ENCODE assay signal across 21 mouse cellular contexts in genomic region chr5:25415382-25415781, GRCm38 (mm10).
DNase-seq lines count a peak whose midpoint lies in the region; ATAC-seq and TF ChIP-seq lines count a peak whose summit lies in the region.
"Had no signal": no experiment of that assay in that cellular context is flagged by ENCODE, and none has a peak within 500 bp of the region (broad histone marks: within the 10 kb centered on the region; RNA-seq: fewer than 3 reads in every experiment).

No protein-coding gene starts in this region.

- H3K9me3 ChIP-seq in MEL (replicated peaks; ENCODE audit: insufficient read depth, low read length) = no peaks in the 10 kb centered on the region
- H3K9me3 ChIP-seq: heart, embryonic 10.5 days; heart, embryonic 15.5 days; hindbrain, embryonic 12.5 days; limb, embryonic 12.5 days; liver, embryonic 15.5 days; midbrain, embryonic 15.5 days had no signal

- peaks cover under 1% of the 10 kb centered on the region for H3K36me3 ChIP-seq in heart, adult 2 months (ENCODE audit: control insufficient read depth, insufficient read depth, low read length)
- peaks cover 0 to 23% of the 10 kb centered on the region in 2 experiments for H3K36me3 ChIP-seq in MEL (ENCODE audit: control insufficient read depth in 1 of 2, insufficient read depth in 2 of 2, low read length in 2 of 2)
- H3K36me3 ChIP-seq: heart, embryonic 15.5 days; midbrain, embryonic 15.5 days had no signal

- no peak for TF ChIP-seq POLR2A in heart, adult 2 months (IDR thresholded peaks at IDR 0.05; ENCODE audit: insufficient read depth, low read depth, low read length)
- TF ChIP-seq POLR2A in MEL (IDR thresholded peaks at IDR 0.05; ENCODE audit: control insufficient read depth in 1 of 2, insufficient read depth in 1 of 2, low read depth in 1 of 2, low read length in 2 of 2, poor library complexity in 1 of 2) = no peak

- no peak overlapping the region for H3K9ac ChIP-seq in heart, adult 2 months (ENCODE audit: low read depth, low read length)
- H3K9ac ChIP-seq in MEL (ENCODE audit: control insufficient read depth, low read depth, low read length, poor library complexity, severe bottlenecking) = no peak overlapping the region
- H3K9ac ChIP-seq: heart, embryonic 15.5 days; hindbrain, embryonic 12.5 days; limb, embryonic 12.5 days; liver, embryonic 15.5 days; midbrain, embryonic 15.5 days had no signal

- TF ChIP-seq CTCF in heart, adult 2 months (IDR thresholded peaks at IDR 0.05) = peak; percentile 24; the same call in 1 of the 2 replicates
- peak; percentile 9; the same call in 1 of the 2 replicates for TF ChIP-seq CTCF in left cerebral cortex, adult 2 months (IDR thresholded peaks at IDR 0.05)
- TF ChIP-seq CTCF in MEL (IDR thresholded peaks at IDR 0.05 in 2 of 3, conservative IDR thresholded peaks at IDR 0.05 in 1 of 3; ENCODE audit: control insufficient read depth in 1 of 3, insufficient read depth in 1 of 3, low read depth in 2 of 3, low read length in 3 of 3, poor library complexity in 1 of 3, severe bottlenecking in 1 of 3) = peak in 1 of 3 experiments; percentile 17; a peak in 1 of 6 replicates

- TF ChIP-seq RAD21 in MEL (IDR thresholded peaks at IDR 0.05; ENCODE audit: low read depth, low read length) = no peak

- no peaks in the 10 kb centered on the region for H3K79me2 ChIP-seq in heart, adult 2 months (replicated peaks; ENCODE audit: control insufficient read depth, insufficient read depth, low read length)
- H3K79me2 ChIP-seq in MEL (ENCODE audit: control insufficient read depth, insufficient read depth, low read length, poor library complexity) = peaks cover 10% of the 10 kb centered on the region; the same call in 1 of the 2 replicates

- intact Hi-C loops in heart, adult 2 months (cut with DNase I) = no loop called here
- intact Hi-C loops in left cerebral cortex, adult 2 months (cut with DNase I) = no loop called here
- intact Hi-C loops in left cerebral cortex, postnatal 14 days (cut with DNase I) = no loop called here

- H3K27me3 ChIP-seq in heart, adult 2 months (ENCODE audit: control insufficient read depth, insufficient read depth, low read length) = no peaks in the 10 kb centered on the region
- no peaks in the 10 kb centered on the region for H3K27me3 ChIP-seq in MEL (ENCODE audit: control insufficient read depth in 1 of 2, insufficient read depth in 2 of 2, low read length in 2 of 2)
- H3K27me3 ChIP-seq: heart, embryonic 15.5 days; hindbrain, embryonic 12.5 days; limb, embryonic 12.5 days; liver, embryonic 15.5 days; midbrain, embryonic 15.5 days had no signal

- DNase-seq in heart, adult 2 months = no peak
- DNase-seq in heart, adult 18-20 months = no peak
- DNase-seq in left cerebral cortex, adult 2 months (ENCODE audit: extremely low spot score in 1 of 2, low spot score in 2 of 2) = no peak
- DNase-seq in left cerebral cortex, postnatal 14 days (ENCODE audit: low spot score in 2 of 2) = no peak
- DNase-seq in MEL (ENCODE audit: low read depth, low spot score) = no peak
- no peak for DNase-seq in right cerebral cortex, postnatal 25 days
- DNase-seq: adrenal gland, postnatal 10 days; cerebellum, adult 9-10 months; kidney, adult 11 months; kidney, postnatal 36 days had no signal

- peak; percentile 50; the same call in 1 of the 2 replicates for ATAC-seq in megakaryocyte progenitor cell, adult 5-6 weeks (replicated peaks; ENCODE audit: poor library complexity)
- ATAC-seq: CD4-positive, CD25-positive, alpha-beta regulatory T cell, adult 4 months; forebrain, embryonic 16.5 days; midbrain, embryonic 15.5 days had no signal

- no peaks in the 10 kb centered on the region for H3K4me1 ChIP-seq in heart, adult 2 months (ENCODE audit: control insufficient read depth, insufficient read depth, low read length)
- peaks cover 7 to 8% of the 10 kb centered on the region in 2 experiments for H3K4me1 ChIP-seq in MEL (ENCODE audit: control insufficient read depth in 1 of 2, insufficient read depth in 2 of 2, low read length in 2 of 2)
- H3K4me1 ChIP-seq: heart, embryonic 10.5 days; heart, embryonic 15.5 days; hindbrain, embryonic 12.5 days; limb, embryonic 12.5 days; midbrain, embryonic 15.5 days had no signal

- no peak for TF ChIP-seq EP300 in heart, adult 2 months (IDR thresholded peaks at IDR 0.05; ENCODE audit: insufficient read depth, low read depth, low read length)
- no peak for TF ChIP-seq EP300 in MEL (IDR thresholded peaks at IDR 0.05; ENCODE audit: low read depth in 1 of 2, low read length in 2 of 2)

- no peak overlapping the region for H3K27ac ChIP-seq in heart, adult 2 months
- H3K27ac ChIP-seq in left cerebral cortex, adult 2 months = no peak overlapping the region
- H3K27ac ChIP-seq in MEL (ENCODE audit: control insufficient read depth, low read depth, low read length) = no peak overlapping the region
- H3K27ac ChIP-seq: heart, embryonic 10.5 days; heart, embryonic 15.5 days; hindbrain, embryonic 12.5 days; limb, embryonic 12.5 days; liver, embryonic 15.5 days; macrophage; midbrain, embryonic 15.5 days had no signal

- no peak overlapping the region for H3K4me3 ChIP-seq in heart, adult 2 months
- no peak overlapping the region for H3K4me3 ChIP-seq in left cerebral cortex, adult 2 months
- no peak overlapping the region for H3K4me3 ChIP-seq in MEL (ENCODE audit: control insufficient read depth in 1 of 2, insufficient read depth in 1 of 2, low read depth in 2 of 2, low read length in 2 of 2)
- H3K4me3 ChIP-seq: erythroblast, embryonic 14.5 days; heart, embryonic 10.5 days; heart, embryonic 15.5 days; hindbrain, embryonic 12.5 days; limb, embryonic 12.5 days; liver, embryonic 15.5 days; midbrain, embryonic 15.5 days had no signal

TF ChIP-seq in MEL, 35 proteins besides CTCF, POLR2A, EP300 and RAD21:
- TF ChIP-seq ELF1 (IDR thresholded peaks at IDR 0.05; ENCODE audit: low read depth, low read length) (no peak), SMC3 (IDR thresholded peaks at IDR 0.05; ENCODE audit: low read depth, low read length) (peak; percentile 14; the same call in 1 of the 2 replicates), ZKSCAN1 (IDR thresholded peaks at IDR 0.05; ENCODE audit: low read depth, low read length) (peak; percentile 25; the same call in 1 of the 2 replicates), ZC3H11A (IDR thresholded peaks at IDR 0.05; ENCODE audit: low read depth, low read length) (no peak), GATA1 (IDR thresholded peaks at IDR 0.05; ENCODE audit: low read depth, low read length) (0 out of 2 replicates have a peak, but pooled peaks have one; percentile 5), MYB (IDR thresholded peaks at IDR 0.05; ENCODE audit: low read depth, low read length) (no peak)
